Mouse (Mus musculus) midbrain, postnatal 0 days (tissue): Measurements from ENCODE around the gene Arhgef12. TPM values are rescaled to one million over a fixed set of nuclear protein-coding genes. Genes with fewer than 3 reads are reported as not detected.

Experiments
- ATAC-seq: fragments of 200-750 bp; cut with Nextera tagmentation; 2 replicates; pipeline ENCODE4 v1.8.0; 2017; ENCODE audit warnings: moderate number of reproducible peaks, mild to moderate bottlenecking, moderate TSS enrichment, moderate library complexity; ENCODE audit not compliant: low FRiP score
- DNase-seq: peaks from one replicate; pipeline ENCODE4 v3.0.0-alpha.2; 2015; ENCODE audit warnings: low spot score
- H3K27ac ChIP-seq: fragments of 300-500 bp; sonication (generic); 2 replicates; pipeline ENCODE4 v1.5.1; 2014; ENCODE audit warnings: low read depth, mild to moderate bottlenecking, low read length, mixed read lengths
- H3K27me3 ChIP-seq: fragments of 300-500 bp; sonication (generic); 2 replicates; pipeline ENCODE4 v1.6.1; 2014; ENCODE audit warnings: low read length, control low read depth, mixed read lengths; ENCODE audit not compliant: insufficient read depth
- H3K36me3 ChIP-seq: fragments of 300-500 bp; sonication (generic); 2 replicates; pipeline ENCODE4 v1.6.1; 2014; ENCODE audit warnings: low read length, control low read depth, mixed read lengths; ENCODE audit not compliant: insufficient read depth
- H3K4me1 ChIP-seq: fragments of 300-500 bp; sonication (generic); 2 replicates; pipeline ENCODE4 v1.6.1; 2014; ENCODE audit warnings: mild to moderate bottlenecking, control low read depth, antibody characterized with exemption, low read length, mixed read lengths; ENCODE audit not compliant: insufficient read depth
- H3K4me2 ChIP-seq: fragments of 300-500 bp; sonication (generic); 2 replicates; pipeline ENCODE4 v1.6.1; 2014; ENCODE audit warnings: low read depth, mild to moderate bottlenecking, low read length, mixed read lengths; ENCODE audit not compliant: poor library complexity, severe bottlenecking
- H3K4me3 ChIP-seq: fragments of 300-500 bp; sonication (generic); 2 replicates; pipeline ENCODE4 v1.5.1; 2014; ENCODE audit warnings: low read depth, mild to moderate bottlenecking, low read length, moderate library complexity
- H3K9ac ChIP-seq: fragments of 300-500 bp; sonication (generic); replicated peaks from 2 replicates; pipeline ENCODE4 v1.6.1; 2014; ENCODE audit warnings: mild to moderate bottlenecking, low read length, moderate library complexity, mixed read lengths; ENCODE audit not compliant: poor library complexity, severe bottlenecking
- H3K9me3 ChIP-seq: fragments of 300-500 bp; sonication (generic); 2 replicates; pipeline ENCODE4 v1.6.1; 2016; ENCODE audit warnings: low read length, control low read depth
- CTCF ChIP-seq: IDR thresholded peaks from 2 replicates; pipeline ENCODE4 v1.5.1; 2016; ENCODE audit warnings: antibody characterized with exemption, mild to moderate bottlenecking
- WGBS: fragments of 180-500 bp; shearing (Covaris S2); extraction: QIAGEN DNeasy Blood & Tissue Kit; methylation state at CpG from one replicate; pipeline ENCODE4 v1.1.7; 2014; 5-methylcytosine and 5-hydroxymethylcytosine counted together
- polyA plus RNA-seq: library from polyadenylated mRNA; unstranded; fragments of >200 nt; fragmentation: Nextera tagmentation; extraction: Ambion mirVana; gene quantifications from 2 replicates; pipeline ENCODE4 v1.2.1, GENCODE M21; 2015
- total RNA-seq: library from RNA; depleted of rRNA; stranded (reverse); fragments of >200 nt; gene quantifications from 2 replicates; pipeline ENCODE4 v1.2.3, GENCODE M21; 2014

Gene Arhgef12
- total and polyA plus RNA-seq, 2 experiments from 2014 or later = 17.0 to 97.1 TPM

- Histone ChIP-seq H3K9ac (no peak overlapping the region), H3K27ac (no peak overlapping the region), H3K9me3 (no peaks in the 10 kb centered on the region), H3K4me2 (no peak overlapping the region), H3K4me1 (no peaks in the 10 kb centered on the region), H3K36me3 (no peaks in the 10 kb centered on the region), H3K4me3 (no peak overlapping the region), H3K27me3 (no peaks in the 10 kb centered on the region)
- WGBS = 97% methylated on average over 3 of the region's 3 CpGs
- no peak for ATAC-seq
- no peak for DNase-seq
- TF ChIP-seq CTCF = no peak
These were observed 28.3 kb downstream of the Arhgef12 start for GRCm38 (mm10) chr9:43078711-43079110.

- Histone ChIP-seq H3K9ac (no peak overlapping the region), H3K36me3 (no peaks in the 10 kb centered on the region), H3K9me3 (no peaks in the 10 kb centered on the region), H3K27me3 (no peaks in the 10 kb centered on the region), H3K27ac (no peak overlapping the region), H3K4me2 (no peak overlapping the region), H3K4me1 (peaks cover 3% of the 10 kb centered on the region), H3K4me3 (no peak overlapping the region)
- ATAC-seq = no peak
- no peak for TF ChIP-seq CTCF
- no peak for DNase-seq
- WGBS = 75% methylated on average over 7 of the region's 7 CpGs
These were observed 30.9 kb downstream of the Arhgef12 start for GRCm38 (mm10) chr9:43076163-43076562.

GRCm38 (mm10) chr9:43074611-43075010 lies 32.4 kb downstream of the Arhgef12 start:
- Histone ChIP-seq H3K9me3 (no peaks in the 10 kb centered on the region), H3K27ac (no peak overlapping the region), H3K4me1 (peaks cover 3% of the 10 kb centered on the region), H3K4me3 (no peak overlapping the region), H3K27me3 (no peaks in the 10 kb centered on the region), H3K36me3 (no peaks in the 10 kb centered on the region), H3K4me2 (no peak overlapping the region), H3K9ac (no peak overlapping the region)
- TF ChIP-seq CTCF = no peak
- WGBS = 100% methylated on average over 1 of the region's 1 CpGs
- no peak for DNase-seq
- ATAC-seq = no peak

GRCm38 (mm10) chr9:43071741-43072140 lies 35.3 kb downstream of the Arhgef12 start:
- Histone ChIP-seq H3K9ac (peak overlapping the region; percentile 77), H3K27ac (peak overlapping the region; percentile 82), H3K4me2 (peak overlapping the region; percentile 47), H3K4me3 (peak overlapping the region; percentile 56), H3K4me1 (peaks cover 16% of the 10 kb centered on the region), H3K36me3 (no peaks in the 10 kb centered on the region), H3K9me3 (no peaks in the 10 kb centered on the region), H3K27me3 (no peaks in the 10 kb centered on the region)
- no peak for TF ChIP-seq CTCF
- WGBS = 20% methylated on average over 2 of the region's 2 CpGs
- ATAC-seq (no peak), DNase-seq (no peak)

- Histone ChIP-seq H3K27me3 (no peaks in the 10 kb centered on the region), H3K9ac (peak overlapping the region; percentile 77), H3K4me2 (peak overlapping the region; percentile 47), H3K4me1 (peaks cover 16% of the 10 kb centered on the region), H3K4me3 (peak overlapping the region; percentile 56), H3K9me3 (no peaks in the 10 kb centered on the region), H3K36me3 (no peaks in the 10 kb centered on the region), H3K27ac (peak overlapping the region; percentile 82)
- TF ChIP-seq CTCF = peak; percentile 72
- 6% methylated on average over 4 of the region's 4 CpGs for WGBS
- peak; percentile 82 for DNase-seq
- ATAC-seq = peak; percentile 92
These were observed 35.9 kb downstream of the Arhgef12 start for GRCm38 (mm10) chr9:43071176-43071575.

GRCm38 (mm10) chr9:43070566-43070965 lies 36.5 kb downstream of the Arhgef12 start:
- ATAC-seq = peak; percentile 50; the same call in 1 of the 2 replicates
- Histone ChIP-seq H3K4me2 (peak overlapping the region; percentile 47), H3K9ac (peak overlapping the region; percentile 77), H3K36me3 (no peaks in the 10 kb centered on the region), H3K27me3 (no peaks in the 10 kb centered on the region), H3K9me3 (no peaks in the 10 kb centered on the region), H3K4me1 (peaks cover 16% of the 10 kb centered on the region), H3K27ac (peak overlapping the region; percentile 82), H3K4me3 (peak overlapping the region; percentile 56)
- no peak for TF ChIP-seq CTCF
- peak; percentile 12 for DNase-seq
- WGBS = 13% methylated on average over 4 of the region's 4 CpGs
